Mouse (Mus musculus) small intestine, adult 2 months (tissue): Measurements from ENCODE around the gene Bckdk. TPM values are rescaled to one million over a fixed set of nuclear protein-coding genes. Genes with fewer than 3 reads are reported as not detected.
"Not testable (repeated sequence)": the region's sequence is repeated elsewhere in the genome, so short reads cannot be mapped to it uniquely, and the experiment has no call there.

Experiments used
- H3K27ac ChIP-seq: fragments of 200-500 bp; 2 replicates; pipeline ENCODE4 v1.5.1; 2012; ENCODE audit warnings: low read depth, low read length, control low read depth, inconsistent platforms; ENCODE audit not compliant: insufficient read depth
- H3K27me3 ChIP-seq: fragments of 200-500 bp; 2 replicates; pipeline ENCODE4 v1.6.1; 2012; ENCODE audit warnings: mild to moderate bottlenecking, moderate library complexity, low read length, inconsistent platforms; ENCODE audit not compliant: control insufficient read depth, insufficient read depth
- H3K36me3 ChIP-seq: fragments of 200-500 bp; 2 replicates; pipeline ENCODE4 v1.6.1; 2012; ENCODE audit warnings: mild to moderate bottlenecking, low read length, control low read depth, inconsistent platforms; ENCODE audit not compliant: control insufficient read depth, insufficient read depth
- H3K4me1 ChIP-seq: fragments of 200-500 bp; 2 replicates; pipeline ENCODE4 v1.6.1; 2012; ENCODE audit warnings: low read length, inconsistent platforms, mixed read lengths; ENCODE audit not compliant: control insufficient read depth, insufficient read depth, insufficient read length
- H3K4me3 ChIP-seq: fragments of 200-500 bp; 2 replicates; pipeline ENCODE4 v1.5.1; 2012; ENCODE audit warnings: low read depth, mild to moderate bottlenecking, control low read depth, inconsistent platforms, low read length, moderate library complexity
- CTCF ChIP-seq: fragments of 200-500 bp; IDR thresholded peaks from 2 replicates; pipeline ENCODE4 v1.5.1; 2012; ENCODE audit warnings: low read depth, mild to moderate bottlenecking, control low read depth, inconsistent platforms, low read length, moderate library complexity, mixed read lengths; ENCODE audit not compliant: insufficient replicate concordance, insufficient read length; ENCODE audit errors: extremely low read depth
- POLR2A ChIP-seq: fragments of 200-500 bp; IDR thresholded peaks from 2 replicates; pipeline ENCODE4 v1.6.1; 2012; ENCODE audit warnings: low read depth, mild to moderate bottlenecking, control low read depth, inconsistent platforms, low read length, moderate library complexity
- whole genome bisulfite sequencing: fragments of 180-500 bp; shearing (Covaris S2); methylation state at CpG from one replicate; pipeline ENCODE4 v1.1.7; 2018; 5-methylcytosine and 5-hydroxymethylcytosine counted together
- polyA plus RNA-seq: library from polyadenylated mRNA; depleted of rRNA; stranded (reverse); fragments of >200 nt; gene quantifications from 2 replicates; pipeline ENCODE4 v1.2.3, GENCODE M21; 2012

Bckdk gene
- polyA plus RNA-seq, 1 experiment: 68.3 TPM

GRCm38 (mm10) chr7:127895442-127895841 is 8.4 kb upstream of the Bckdk start, which contains the start of the genes Gm21974 and Vkorc1:
TSS of gene Gm21974 (minus strand) at chr7:127895454.
TSS of gene Vkorc1 (minus strand) at chr7:127895617.
- Histone ChIP-seq H3K27me3 (no peaks in the 10 kb centered on the region), H3K4me1 (peaks cover 14% of the 10 kb centered on the region), H3K27ac (peak within 1 kb of the TSS; percentile 31), H3K4me3 (peak within 1 kb of the TSS; percentile 65), H3K36me3 (peaks cover 4% of the 10 kb centered on the region; the same call in 1 of the 2 replicates)
- 1% methylated on average over 26 of the region's 26 CpGs for WGBS
- TF ChIP-seq POLR2A (no peak), CTCF (no peak)

- H3K27ac ChIP-seq, H3K27me3 ChIP-seq, H3K4me3 ChIP-seq, H3K36me3 ChIP-seq: not testable (repeated sequence)
- 60% methylated on average over 7 of the region's 7 CpGs for WGBS
- H3K4me1 ChIP-seq: peaks cover 14% of the 10 kb centered on the region
Measured at GRCm38 (mm10) chr7:127895891-127896290, 8.0 kb upstream of the Bckdk start.

GRCm38 (mm10) chr7:127896384-127896783 is 7.5 kb upstream of the Bckdk start:
- no peak overlapping the region for H3K4me3 ChIP-seq
- H3K27ac ChIP-seq: no peak overlapping the region
- peak; percentile 70; the same call in 1 of the 2 replicates for TF ChIP-seq CTCF
- no peak for TF ChIP-seq POLR2A
- no peaks in the 10 kb centered on the region for H3K27me3 ChIP-seq
- H3K4me1 ChIP-seq: peaks cover 14% of the 10 kb centered on the region
- WGBS: 55% methylated on average over 13 of the region's 13 CpGs
- peaks cover 4% of the 10 kb centered on the region; the same call in 1 of the 2 replicates for H3K36me3 ChIP-seq

GRCm38 (mm10) chr7:127897542-127897941 is 6.3 kb upstream of the Bckdk start:
- no peak for TF ChIP-seq POLR2A
- WGBS: 84% methylated on average over 7 of the region's 7 CpGs
- no peak overlapping the region for H3K4me3 ChIP-seq
- H3K4me1 ChIP-seq: peaks cover 14% of the 10 kb centered on the region
- no peaks in the 10 kb centered on the region for H3K27me3 ChIP-seq
- H3K36me3 ChIP-seq: peaks cover 4% of the 10 kb centered on the region; the same call in 1 of the 2 replicates
- no peak overlapping the region for H3K27ac ChIP-seq

- 31% methylated on average over 10 of the region's 10 CpGs for WGBS
- TF ChIP-seq POLR2A: no peak
- TF ChIP-seq CTCF: no peak
- Histone ChIP-seq H3K36me3 (no peaks in the 10 kb centered on the region), H3K4me3 (no peak overlapping the region), H3K27me3 (no peaks in the 10 kb centered on the region), H3K4me1 (peaks cover 14% of the 10 kb centered on the region), H3K27ac (no peak overlapping the region)
Measured at GRCm38 (mm10) chr7:127898179-127898956, 5.5 kb upstream of the Bckdk start.

GRCm38 (mm10) chr7:127899997-127900396 is 3.9 kb upstream of the Bckdk start:
- WGBS: 9% methylated on average over 7 of the region's 7 CpGs
- Histone ChIP-seq H3K36me3 (no peaks in the 10 kb centered on the region), H3K27ac (peak overlapping the region; percentile 40; the same call in 1 of the 2 replicates), H3K4me1 (peaks cover 15% of the 10 kb centered on the region), H3K27me3 (no peaks in the 10 kb centered on the region), H3K4me3 (no peak overlapping the region)
- no peak for TF ChIP-seq CTCF
- no peak for TF ChIP-seq POLR2A

- WGBS: 73% methylated on average over 2 of the region's 2 CpGs
- Histone ChIP-seq H3K27ac (no peak overlapping the region), H3K4me3 (no peak overlapping the region), H3K4me1 (peaks cover 16% of the 10 kb centered on the region), H3K27me3 (no peaks in the 10 kb centered on the region), H3K36me3 (0 out of 2 replicates have a peak, but pooled peaks cover 3% of the 10 kb centered on the region)
- TF ChIP-seq POLR2A (no peak), CTCF (no peak)
Measured at GRCm38 (mm10) chr7:127901772-127902171, 2.1 kb upstream of the Bckdk start.
